In the genomic region with DNA sequence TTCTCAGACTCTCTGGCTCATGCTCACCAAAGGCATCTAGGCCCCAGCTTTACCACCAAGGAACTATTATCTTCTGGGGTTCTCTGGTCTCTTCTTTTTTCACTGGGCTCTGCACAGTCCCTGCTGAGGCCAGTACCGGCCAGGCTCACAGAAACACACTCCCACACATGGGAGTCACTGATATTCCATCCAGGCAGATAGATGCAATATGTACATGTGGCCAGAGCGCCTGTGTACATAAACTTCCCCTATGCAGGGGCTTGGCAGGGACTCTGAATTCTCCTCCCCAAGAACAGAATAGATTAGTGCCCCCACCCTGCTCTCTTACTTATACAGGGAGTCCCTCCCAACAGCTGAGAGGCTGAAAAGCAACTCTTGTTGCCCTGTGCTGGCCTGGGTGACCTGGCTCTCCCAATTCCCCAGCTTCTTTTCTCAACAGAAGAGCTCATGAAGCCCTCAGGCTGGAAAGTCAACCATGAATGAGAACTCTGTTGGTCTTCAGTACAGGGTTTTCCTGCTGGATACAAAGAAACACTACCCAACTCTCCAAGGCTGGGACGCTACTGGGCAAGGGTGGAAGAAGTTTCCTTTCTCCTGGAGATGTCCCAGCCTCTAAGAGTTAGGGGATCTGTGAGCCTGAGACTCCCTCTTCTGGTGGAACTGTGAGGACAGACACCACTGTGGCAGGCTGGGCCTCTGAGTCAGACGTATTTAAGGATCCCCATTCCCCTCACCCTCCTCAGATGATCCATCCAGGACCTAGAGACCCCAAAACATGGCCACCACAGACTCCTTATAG, we compare ENCODE assay signal across 10 mouse cellular contexts.
DNase-seq lines count a peak whose midpoint lies in the region; ATAC-seq and TF ChIP-seq lines count a peak whose summit lies in the region.
"Had no signal": no experiment of that assay in that cellular context is flagged by ENCODE, and none has a peak within 500 bp of the region (broad histone marks: within the 10 kb centered on the region; RNA-seq: fewer than 3 reads in every experiment).

No protein-coding gene starts in this region.

- ATAC-seq in hindbrain, embryonic 14.5 days (ENCODE audit: low FRiP score) = no peak

- no peak overlapping the region for H3K27ac ChIP-seq in layer of hippocampus, adult 2 months
- no peak overlapping the region for H3K27ac ChIP-seq in hindbrain, embryonic 14.5 days

- H3K9ac ChIP-seq in hindbrain, embryonic 14.5 days = no peak overlapping the region

- H3K4me3 ChIP-seq in layer of hippocampus, adult 2 months = no peak overlapping the region
- H3K4me3 ChIP-seq in hindbrain, embryonic 14.5 days (replicated peaks; ENCODE audit: low read length) = no peak overlapping the region
- H3K4me3 ChIP-seq: erythroblast, embryonic 14.5 days had no signal

- 41% methylated on average over 4 of the region's 4 CpGs for WGBS in hindbrain, embryonic 14.5 days

- peaks cover 10% of the 10 kb centered on the region for H3K4me1 ChIP-seq in hindbrain, embryonic 14.5 days (replicated peaks; ENCODE audit: control insufficient read depth, insufficient read depth, low read length)

- peak; percentile 73 for TF ChIP-seq CTCF in layer of hippocampus, adult 2 months (conservative IDR thresholded peaks at IDR 0.05)

- H3K9me3 ChIP-seq in hindbrain, embryonic 14.5 days (ENCODE audit: control insufficient read depth, low read length) = no peaks in the 10 kb centered on the region

- no peaks in the 10 kb centered on the region for H3K27me3 ChIP-seq in hindbrain, embryonic 14.5 days (ENCODE audit: control insufficient read depth, insufficient read depth, low read length)

- H3K4me2 ChIP-seq in hindbrain, embryonic 14.5 days (replicated peaks) = no peak overlapping the region

- no peaks in the 10 kb centered on the region for H3K36me3 ChIP-seq in hindbrain, embryonic 14.5 days (replicated peaks; ENCODE audit: control insufficient read depth, insufficient read depth)

- DNase-seq in cerebellum, postnatal 10 days = peak; percentile 31 to 44
- DNase-seq in cerebellum, adult 8-10 months = no peak
- DNase-seq in layer of hippocampus, adult 2 months (ENCODE audit: low spot score in 2 of 2) = no peak
- no peak for DNase-seq in layer of hippocampus, adult 11-12 months (ENCODE audit: low spot score)
- peak; percentile 10 for DNase-seq in 3T3-L1 (ENCODE audit: low read depth, low spot score)
- DNase-seq in hindbrain, embryonic 14.5 days (ENCODE audit: low spot score) = peak; percentile 45
- no peak for DNase-seq in spleen, postnatal 4 days (ENCODE audit: low spot score in 2 of 2)
- DNase-seq in cerebellum, postnatal 36 days = no peak
- DNase-seq: thymus, adult 2 months had no signal

Comparison
In these comparisons a context has a peak if more than half of its experiments do, and no peak if none do; other contexts are left out.
1. DNase-seq: peak in cerebellum, postnatal 10 days (2 of 2), 3T3-L1 (single experiment) and hindbrain, embryonic 14.5 days (single experiment); none in cerebellum, adult 8-10 months (single experiment), layer of hippocampus, adult 2 months (0 of 2), layer of hippocampus, adult 11-12 months (single experiment), spleen, postnatal 4 days (0 of 2) and cerebellum, postnatal 36 days (0 of 2).